Mouse (Mus musculus) granulocyte monocyte progenitor cell, adult 5-6 weeks (primary cell): ENCODE results near the gene Clec12b. TPM values are rescaled to one million over a fixed set of nuclear protein-coding genes. Genes with fewer than 3 reads are reported as not detected.

Source experiments
- total RNA-seq, 2 experiments: library from RNA; stranded (forward) in 1 of 2; stranded (reverse) in 1 of 2; fragments of 200-712, 200-1000 nt in 1 of 2; fragments of >200 nt in 1 of 2; fragmentation: Nextera tagmentation in 1 of 2; gene quantifications; 2 replicates each; pipeline ENCODE4 v1.2.3; 2014 to 2017

The Clec12b gene
- total RNA-seq, 2 experiments from 2014 or later, result not detected

Other genes starting within 250 kb of the Clec12b start
- 29.6 and 31.1 TPM in 2 replicates for gene Clec2d, start 205.3 kb downstream of the Clec12b start, total RNA-seq (2014; fragmentation: Nextera tagmentation)
- 83.5 and 99.8 TPM in 2 replicates for gene Clec2d, start 205.3 kb downstream of the Clec12b start, total RNA-seq (2017)
- gene Cd69, start 110.4 kb downstream of the Clec12b start, total RNA-seq (2014; fragmentation: Nextera tagmentation), result 60.9 and 69.3 TPM in 2 replicates
- gene Cd69, start 110.4 kb downstream of the Clec12b start, total RNA-seq (2017), result 163 and 224 TPM in 2 replicates
- gene 4922502D21Rik, start 54.1 kb downstream of the Clec12b start, total RNA-seq (2014; fragmentation: Nextera tagmentation), result not detected in 2 replicates
- 1.2 TPM in 1 of 2 replicates, not detected in the other for gene 4922502D21Rik, start 54.1 kb downstream of the Clec12b start, total RNA-seq (2017)
- 318 and 331 TPM in 2 replicates for gene Clec12a, start 43.2 kb downstream of the Clec12b start, total RNA-seq (2014; fragmentation: Nextera tagmentation)
- 549 and 684 TPM in 2 replicates for gene Clec12a, start 43.2 kb downstream of the Clec12b start, total RNA-seq (2017)
- 2.0 TPM in 1 of 2 replicates, not detected in the other for gene Clec1b, start 11.4 kb upstream of the Clec12b start, total RNA-seq (2014; fragmentation: Nextera tagmentation)
- 0.21 TPM in 1 of 2 replicates, not detected in the other for gene Clec1b, start 11.4 kb upstream of the Clec12b start, total RNA-seq (2017)
- gene Clec9a, start 23.0 kb upstream of the Clec12b start, total RNA-seq (2014; fragmentation: Nextera tagmentation), result not detected in 2 replicates
- 0.60 TPM in 1 of 2 replicates, not detected in the other for gene Clec9a, start 23.0 kb upstream of the Clec12b start, total RNA-seq (2017)
- not detected in 2 replicates for gene Clec1a, start 66.1 kb upstream of the Clec12b start, total RNA-seq (2014; fragmentation: Nextera tagmentation)
- not detected in 2 replicates for gene Clec1a, start 66.1 kb upstream of the Clec12b start, total RNA-seq (2017)
- gene Olr1, start 121.3 kb upstream of the Clec12b start, total RNA-seq (2014; fragmentation: Nextera tagmentation), result 15.1 and 18.4 TPM in 2 replicates
- 16.9 and 23.2 TPM in 2 replicates for gene Olr1, start 121.3 kb upstream of the Clec12b start, total RNA-seq (2017)
- gene Tmem52b, start 126.7 kb upstream of the Clec12b start, total RNA-seq (2014; fragmentation: Nextera tagmentation), result 0.53 TPM in 1 of 2 replicates, not detected in the other
- gene Tmem52b, start 126.7 kb upstream of the Clec12b start, total RNA-seq (2017), result not detected in 2 replicates
- 37.4 and 45.0 TPM in 2 replicates for gene Gabarapl1, start 147.3 kb upstream of the Clec12b start, total RNA-seq (2014; fragmentation: Nextera tagmentation)
- 39.8 and 76.6 TPM in 2 replicates for gene Gabarapl1, start 147.3 kb upstream of the Clec12b start, total RNA-seq (2017)
- gene Klre1, start 192.0 kb upstream of the Clec12b start, total RNA-seq (2014; fragmentation: Nextera tagmentation), result not detected in 2 replicates
- gene Klre1, start 192.0 kb upstream of the Clec12b start, total RNA-seq (2017), result not detected in 2 replicates
- gene Klrd1, start 205.9 kb upstream of the Clec12b start, total RNA-seq (2014; fragmentation: Nextera tagmentation), result 9.6 TPM in 1 of 2 replicates, not detected in the other
- 0.34 TPM in 1 of 2 replicates, not detected in the other for gene Klrd1, start 205.9 kb upstream of the Clec12b start, total RNA-seq (2017)
- 6.0 and 8.4 TPM in 2 replicates for gene Klrk1, start 238.0 kb upstream of the Clec12b start, total RNA-seq (2014; fragmentation: Nextera tagmentation)
- gene Klrk1, start 238.0 kb upstream of the Clec12b start, total RNA-seq (2017), result 9.8 and 14.1 TPM in 2 replicates